Mouse (Mus musculus) embryonic facial prominence, embryonic 12.5 days (tissue): ENCODE measurements around the gene N4bp3. TPM values are rescaled to one million over a fixed set of nuclear protein-coding genes. Genes with fewer than 3 reads are reported as not detected.
"Not testable (repeated sequence)": the region's sequence is repeated elsewhere in the genome, so short reads cannot be mapped to it uniquely, and the experiment has no call there.

Source experiments
- ATAC-seq: fragments of 200-750 bp; cut with Nextera tagmentation; 2 replicates; pipeline ENCODE4 v1.8.0; 2017; ENCODE audit not compliant: insufficient number of reproducible peaks, insufficient read depth, low FRiP score, low TSS enrichment
- H3K27ac ChIP-seq: fragments of 300-500 bp; sonication (generic); 2 replicates; pipeline ENCODE4 v1.5.1; 2016; ENCODE audit warnings: mild to moderate bottlenecking
- H3K27me3 ChIP-seq: fragments of 300-500 bp; sonication (generic); 2 replicates; pipeline ENCODE4 v1.6.1; 2016; ENCODE audit warnings: mild to moderate bottlenecking, moderate library complexity
- H3K36me3 ChIP-seq: fragments of 300-500 bp; sonication (generic); 2 replicates; pipeline ENCODE4 v1.6.1; 2016; ENCODE audit warnings: mild to moderate bottlenecking
- H3K4me1 ChIP-seq: fragments of 300-500 bp; sonication (generic); 2 replicates; pipeline ENCODE4 v1.6.1; 2016
- H3K4me2 ChIP-seq: fragments of 300-500 bp; sonication (generic); replicated peaks from 2 replicates; pipeline ENCODE4 v1.6.1; 2016; ENCODE audit warnings: mild to moderate bottlenecking, moderate library complexity
- H3K4me3 ChIP-seq: fragments of 300-500 bp; sonication (generic); 2 replicates; pipeline ENCODE4 v1.5.1; 2016; ENCODE audit warnings: mild to moderate bottlenecking
- H3K9ac ChIP-seq: fragments of 300-500 bp; sonication (generic); 2 replicates; pipeline ENCODE4 v1.6.1; 2016; ENCODE audit warnings: mild to moderate bottlenecking, moderate library complexity
- H3K9me3 ChIP-seq: fragments of 300-500 bp; sonication (generic); 2 replicates; pipeline ENCODE4 v1.6.1; 2016; ENCODE audit warnings: mild to moderate bottlenecking, moderate library complexity
- WGBS: fragments of 180-500 bp; shearing (Covaris S2); methylation state at CpG from one replicate; pipeline ENCODE4 v1.1.7; 2016; 5-methylcytosine and 5-hydroxymethylcytosine counted together
- polyA plus RNA-seq: library from polyadenylated mRNA; unstranded; fragments of >200 nt; fragmentation: Nextera tagmentation; extraction: Ambion mirVana; gene quantifications from 2 replicates; pipeline ENCODE4 v1.2.1, GENCODE M21; 2016

Gene N4bp3
- polyA plus RNA-seq = 23.6 and 24.7 TPM in 2 replicates

GRCm38 (mm10) chr11:51650691-51651515 lies at the start of gene N4bp3, which contains the start of gene D930048N14Rik:
N4bp3 (minus strand) TSS chr11:51650842.
D930048N14Rik (plus strand) TSS chr11:51650954.
- peaks cover 23% of the 10 kb centered on the region for H3K4me1 ChIP-seq
- peak within 1 kb of the TSS; percentile 93 for H3K4me2 ChIP-seq
- ATAC-seq = no peak
- peak within 1 kb of the TSS; percentile 57 for H3K27ac ChIP-seq
- no peaks in the 10 kb centered on the region for H3K36me3 ChIP-seq
- H3K9me3 ChIP-seq = no peaks in the 10 kb centered on the region
- H3K27me3 ChIP-seq = peaks cover 6% of the 10 kb centered on the region; the same call in 1 of the 2 replicates
- peak within 1 kb of the TSS; percentile 52 for H3K4me3 ChIP-seq
- under 1% methylated on average over 68 of the region's 70 CpGs for WGBS
- H3K9ac ChIP-seq = peak within 1 kb of the TSS; percentile 71

GRCm38 (mm10) chr11:51694984-51695383 lies 44.3 kb upstream of the N4bp3 start:
- H3K4me3 ChIP-seq = no peak overlapping the region
- ATAC-seq = no peak
- no peak overlapping the region for H3K27ac ChIP-seq
- WGBS = 97% methylated on average over 3 of the region's 3 CpGs
- H3K36me3 ChIP-seq = peaks cover 37% of the 10 kb centered on the region
- no peaks in the 10 kb centered on the region for H3K4me1 ChIP-seq
- H3K9ac ChIP-seq = no peak overlapping the region
- H3K4me2 ChIP-seq = no peak overlapping the region
- no peaks in the 10 kb centered on the region for H3K9me3 ChIP-seq
- H3K27me3 ChIP-seq = no peaks in the 10 kb centered on the region

- H3K4me1 ChIP-seq, H3K4me3 ChIP-seq, H3K4me2 ChIP-seq, H3K27ac ChIP-seq, H3K9ac ChIP-seq, H3K9me3 ChIP-seq, ATAC-seq, H3K36me3 ChIP-seq, H3K27me3 ChIP-seq: not testable (repeated sequence)
- 68% methylated on average over 2 of the region's 3 CpGs for WGBS
These were observed 40.0 kb upstream of the N4bp3 start for GRCm38 (mm10) chr11:51690597-51690996.

- Histone ChIP-seq H3K4me3 (peak overlapping the region; percentile 71), H3K4me1 (peaks cover 8% of the 10 kb centered on the region), H3K36me3 (peaks cover 4% of the 10 kb centered on the region), H3K27me3 (no peaks in the 10 kb centered on the region), H3K4me2 (peak overlapping the region; percentile 66), H3K27ac (peak overlapping the region; percentile 99), H3K9me3 (no peaks in the 10 kb centered on the region), H3K9ac (peak overlapping the region; percentile 44; the same call in 1 of the 2 replicates)
- no peak for ATAC-seq
- WGBS = 26% methylated on average over 6 of the region's 6 CpGs
These were observed 38.7 kb upstream of the N4bp3 start for GRCm38 (mm10) chr11:51689343-51689742.

GRCm38 (mm10) chr11:51688330-51689328 lies 38.0 kb upstream of the N4bp3 start, which contains the start of gene 0610009B22Rik:
0610009B22Rik (minus strand) TSS chr11:51688874.
- peak; percentile 99 for ATAC-seq
- Histone ChIP-seq H3K9me3 (no peaks in the 10 kb centered on the region), H3K36me3 (peaks cover 4% of the 10 kb centered on the region), H3K27ac (peak within 1 kb of the TSS; percentile 99), H3K4me1 (peaks cover 8% of the 10 kb centered on the region), H3K4me2 (peak within 1 kb of the TSS; percentile 66), H3K9ac (peak within 1 kb of the TSS; percentile 81), H3K4me3 (peak within 1 kb of the TSS; percentile 71), H3K27me3 (no peaks in the 10 kb centered on the region)
- WGBS = under 1% methylated on average over 60 of the region's 60 CpGs

GRCm38 (mm10) chr11:51681976-51682374 lies 31.3 kb upstream of the N4bp3 start:
- no peak overlapping the region for H3K4me2 ChIP-seq
- H3K27ac ChIP-seq = 0 out of 2 replicates have a peak overlapping the region, but pooled peaks have one; percentile 9
- H3K9ac ChIP-seq = no peak overlapping the region
- WGBS = 47% methylated on average over 8 of the region's 8 CpGs
- no peak overlapping the region for H3K4me3 ChIP-seq
- peaks cover 4% of the 10 kb centered on the region; the same call in 1 of the 2 replicates for H3K4me1 ChIP-seq
- no peaks in the 10 kb centered on the region for H3K27me3 ChIP-seq
- H3K36me3 ChIP-seq = peaks cover 4% of the 10 kb centered on the region
- ATAC-seq = no peak
- H3K9me3 ChIP-seq = no peaks in the 10 kb centered on the region

- 31% methylated on average over 13 of the region's 13 CpGs for WGBS
- H3K4me2 ChIP-seq = no peak overlapping the region
- no peaks in the 10 kb centered on the region for H3K27me3 ChIP-seq
- ATAC-seq = no peak
- H3K9me3 ChIP-seq = no peaks in the 10 kb centered on the region
- 0 out of 2 replicates have a peak overlapping the region, but pooled peaks have one; percentile 9 for H3K27ac ChIP-seq
- peaks cover 4% of the 10 kb centered on the region; the same call in 1 of the 2 replicates for H3K4me1 ChIP-seq
- H3K36me3 ChIP-seq = peaks cover 4% of the 10 kb centered on the region
- H3K4me3 ChIP-seq = no peak overlapping the region
- no peak overlapping the region; the same call in 1 of the 2 replicates for H3K9ac ChIP-seq
These were observed 30.8 kb upstream of the N4bp3 start for GRCm38 (mm10) chr11:51681324-51681975.

GRCm38 (mm10) chr11:51679466-51679865 lies 28.8 kb upstream of the N4bp3 start:
- H3K4me3 ChIP-seq = no peak overlapping the region
- WGBS = 73% methylated on average over 3 of the region's 3 CpGs
- ATAC-seq = no peak

GRCm38 (mm10) chr11:51677737-51678418 lies 27.2 kb upstream of the N4bp3 start:
- WGBS = 66% methylated on average over 6 of the region's 6 CpGs

More at GRCm38 (mm10) chr11:51679466-51679865, 28.8 kb upstream of the N4bp3 start:
- Histone ChIP-seq H3K9ac (no peak overlapping the region), H3K27me3 (no peaks in the 10 kb centered on the region), H3K4me1 (peaks cover 4% of the 10 kb centered on the region; the same call in 1 of the 2 replicates), H3K4me2 (no peak overlapping the region), H3K9me3 (no peaks in the 10 kb centered on the region), H3K27ac (no peak overlapping the region), H3K36me3 (no peaks in the 10 kb centered on the region)

GRCm38 (mm10) chr11:51675386-51675785 lies 24.7 kb upstream of the N4bp3 start:
- Histone ChIP-seq H3K36me3 (no peaks in the 10 kb centered on the region), H3K27ac (no peak overlapping the region), H3K9me3 (no peaks in the 10 kb centered on the region), H3K4me1 (peaks cover 3% of the 10 kb centered on the region; the same call in 1 of the 2 replicates), H3K9ac (no peak overlapping the region), H3K4me2 (no peak overlapping the region), H3K4me3 (no peak overlapping the region), H3K27me3 (no peaks in the 10 kb centered on the region)
- WGBS = 66% methylated on average over 5 of the region's 5 CpGs
- no peak for ATAC-seq

More at GRCm38 (mm10) chr11:51677737-51678418, 27.2 kb upstream of the N4bp3 start:
- Histone ChIP-seq H3K4me3 (no peak overlapping the region), H3K4me2 (no peak overlapping the region), H3K9me3 (no peaks in the 10 kb centered on the region), H3K36me3 (no peaks in the 10 kb centered on the region), H3K9ac (no peak overlapping the region), H3K27ac (no peak overlapping the region), H3K27me3 (no peaks in the 10 kb centered on the region), H3K4me1 (peaks cover 6% of the 10 kb centered on the region; the same call in 1 of the 2 replicates)
- ATAC-seq = no peak
